Mouse (Mus musculus) right cerebral cortex, adult 2 months (tissue): ENCODE results near the gene Slc25a22.

Source experiments
- DNase-seq, 2 experiments: peaks; one replicate each; pipeline ENCODE4 v3.0.0; 2021 to 2022; ENCODE audit warnings: low spot score in 2 of 2

The Slc25a22 gene

GRCm38 (mm10) chr7:141437178-141438120, at the start of gene Slc25a22:
Gene Slc25a22, minus strand, starts transcription at chr7:141437892.
- DNase-seq, result peak; percentile 81 to 88

- DNase-seq, result no peak
Observed at GRCm38 (mm10) chr7:141487141-141487540, 49.4 kb upstream of the Slc25a22 start.

GRCm38 (mm10) chr7:141486239-141486638, 48.5 kb upstream of the Slc25a22 start:
- DNase-seq, result no peak

GRCm38 (mm10) chr7:141485606-141486005, 47.9 kb upstream of the Slc25a22 start:
- DNase-seq, result no peak

- no peak for DNase-seq
Observed at GRCm38 (mm10) chr7:141485186-141485585, 47.5 kb upstream of the Slc25a22 start.

- no peak for DNase-seq
Observed at GRCm38 (mm10) chr7:141484186-141485120, 46.8 kb upstream of the Slc25a22 start.

- DNase-seq, result no peak
Observed at GRCm38 (mm10) chr7:141483114-141483653, 45.5 kb upstream of the Slc25a22 start.

GRCm38 (mm10) chr7:141482531-141483024, 44.9 kb upstream of the Slc25a22 start:
- DNase-seq, result no peak

GRCm38 (mm10) chr7:141481498-141482401, 44.1 kb upstream of the Slc25a22 start:
- DNase-seq, result peak in 1 of 2 experiments; percentile 57

- peak; percentile 75 for DNase-seq
Observed at GRCm38 (mm10) chr7:141480842-141481497, 43.3 kb upstream of the Slc25a22 start.

- DNase-seq, result no peak
Observed at GRCm38 (mm10) chr7:141478270-141478748, 40.6 kb upstream of the Slc25a22 start.

GRCm38 (mm10) chr7:141477578-141478269, 40.0 kb upstream of the Slc25a22 start:
- no peak for DNase-seq

- no peak for DNase-seq
Observed at GRCm38 (mm10) chr7:141476981-141477370, 39.3 kb upstream of the Slc25a22 start.

- DNase-seq, result peak in 1 of 2 experiments; percentile 50
Observed at GRCm38 (mm10) chr7:141476226-141476980, 38.7 kb upstream of the Slc25a22 start.

GRCm38 (mm10) chr7:141475805-141476158, 38.1 kb upstream of the Slc25a22 start:
- DNase-seq, result no peak

- peak; percentile 78 to 87 for DNase-seq
Observed at GRCm38 (mm10) chr7:141475011-141475804, 37.5 kb upstream of the Slc25a22 start, which contains the start of the genes Polr2l and Tspan4. Gene Polr2l, minus strand, starts transcription at chr7:141475132. Gene Tspan4, plus strand, starts transcription at chr7:141475240.

GRCm38 (mm10) chr7:141474160-141474559, 36.5 kb upstream of the Slc25a22 start:
- DNase-seq, result no peak

GRCm38 (mm10) chr7:141472763-141473162, 35.1 kb upstream of the Slc25a22 start:
- no peak for DNase-seq
